Mouse (Mus musculus) liver, embryonic 14.5 days (tissue): ENCODE data around the gene Arhgap10.

Experiments
- CTCF ChIP-seq: IDR thresholded peaks from 2 replicates; pipeline ENCODE4 v1.5.1; 2016; ENCODE audit warnings: antibody characterized with exemption, low read depth, control low read depth
- EP300 ChIP-seq: IDR thresholded peaks from 2 replicates; pipeline ENCODE4 v1.6.1; 2016; ENCODE audit warnings: antibody characterized with exemption, low read depth

DNA sequence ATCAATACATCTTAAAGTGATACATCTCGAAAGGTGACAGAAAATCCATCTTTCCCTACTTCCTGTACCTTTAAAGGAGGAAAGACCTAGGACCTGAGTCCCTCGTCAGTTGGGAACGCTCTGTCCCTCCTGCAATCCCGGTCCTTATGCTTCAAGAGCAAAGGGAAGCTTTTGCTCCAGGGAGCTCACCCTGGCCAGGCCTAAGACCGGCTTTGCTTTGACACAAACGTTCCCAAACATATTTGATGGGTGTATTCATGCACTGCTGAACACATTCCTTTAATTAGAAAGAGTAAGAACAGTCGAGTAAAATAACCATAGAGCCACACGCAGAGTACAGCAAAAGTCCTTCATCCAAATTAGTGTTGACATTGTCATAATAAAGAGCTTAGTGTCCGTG lies 199.2 kb downstream of the Arhgap10 start:
- TF ChIP-seq CTCF (no peak), EP300 (no peak)
